Mouse (Mus musculus): ENCODE results near the gene Sparcl1. TPM values are rescaled to one million over a fixed set of nuclear protein-coding genes. Genes with fewer than 3 reads are reported as not detected.

Sparcl1 gene
- total RNA-seq, 4 experiments from 2014 or later = 70.3 to 108 (median 94.1) TPM

GRCm38 (mm10) chr5:104062773-104063551 lies 50.6 kb downstream of the Sparcl1 start:
- DNase-seq (ENCODE audit: low spot score in 2 of 2) = no peak

DNA sequence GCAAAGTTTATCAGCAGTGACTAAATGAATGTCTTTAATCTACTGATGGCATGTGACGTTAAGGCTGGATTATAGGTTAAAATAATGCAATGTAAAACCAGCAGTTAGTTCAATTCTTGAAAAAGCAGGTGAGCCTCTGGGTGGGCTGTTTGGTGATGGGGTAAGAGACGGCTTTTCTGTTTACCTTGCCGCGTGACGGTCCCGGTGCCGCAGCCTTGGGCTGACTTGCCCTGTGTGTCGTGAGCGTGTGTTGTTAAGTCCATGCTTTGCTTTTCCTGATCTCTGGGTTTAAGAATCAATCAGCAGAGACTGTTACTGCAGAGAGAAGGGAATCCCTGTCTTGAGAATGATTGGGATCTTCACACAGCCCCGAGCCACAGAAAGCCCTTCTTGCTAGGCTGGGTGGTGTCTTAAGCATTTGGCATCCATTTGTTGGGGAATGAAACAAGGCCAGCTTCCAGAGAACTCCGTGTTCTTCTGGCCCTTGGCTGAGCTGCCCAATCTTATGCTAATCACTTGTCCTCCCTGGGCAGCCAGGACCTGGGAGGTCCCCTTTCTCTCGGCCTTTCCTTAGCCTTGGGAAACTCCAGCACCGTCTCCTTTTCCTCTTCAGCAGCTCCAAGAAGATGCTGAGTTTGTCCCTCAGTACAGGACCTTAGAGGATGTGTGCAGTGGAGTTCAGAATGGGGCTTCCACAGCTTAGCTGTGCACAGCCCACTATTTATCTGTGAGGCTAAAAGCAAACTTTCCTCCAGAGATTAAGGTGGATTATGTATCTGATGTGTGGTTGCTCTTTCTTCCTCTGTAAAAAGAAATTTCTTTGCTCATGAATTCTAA lies 51.4 kb downstream of the Sparcl1 start:
- DNase-seq (ENCODE audit: low spot score in 2 of 2) = peak in 1 of 2 experiments; percentile 36

DNA sequence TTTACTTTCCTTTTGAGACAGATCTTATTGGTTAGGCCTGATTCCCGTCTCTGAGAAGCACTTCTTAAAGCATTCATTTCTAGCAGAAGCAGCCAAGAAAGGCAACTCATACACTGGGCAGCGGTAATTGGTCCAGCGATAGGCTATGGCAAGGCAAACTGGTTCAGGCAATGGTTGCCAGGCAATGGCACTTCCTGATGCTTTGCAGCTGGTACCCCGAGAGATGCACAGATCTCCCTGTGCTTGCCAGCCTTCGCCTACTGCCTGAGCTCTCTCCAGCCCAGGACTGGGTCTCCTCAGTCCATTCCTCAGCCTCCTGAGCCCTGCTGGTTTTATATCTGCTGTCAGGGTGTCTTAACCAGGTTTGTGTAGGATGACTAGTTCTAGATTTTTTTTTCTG lies 53.1 kb downstream of the Sparcl1 start:
- DNase-seq (ENCODE audit: low spot score in 2 of 2) = no peak

- no peak for DNase-seq (ENCODE audit: low spot score in 2 of 2)
These were observed 53.9 kb downstream of the Sparcl1 start for GRCm38 (mm10) chr5:104059628-104060027.

DNA sequence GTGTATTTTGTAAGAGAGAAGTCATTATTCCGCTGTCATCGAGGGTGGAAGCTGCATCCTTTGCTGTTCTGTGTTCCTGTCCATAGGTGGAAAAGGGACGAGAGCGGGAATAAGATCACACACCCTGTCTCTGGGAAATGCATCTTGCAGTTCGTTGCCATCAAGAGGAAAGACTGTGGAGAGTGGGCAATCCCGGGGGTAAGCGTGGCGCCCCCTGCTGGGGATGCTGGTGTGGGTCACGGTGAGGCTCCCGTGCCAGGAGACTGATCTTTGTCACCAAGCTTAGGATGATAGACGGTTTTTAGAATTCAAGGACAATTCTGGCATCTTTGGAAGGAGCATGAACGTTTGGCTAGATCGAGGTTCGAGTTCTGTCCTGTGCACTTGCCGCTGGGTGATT lies 55.5 kb downstream of the Sparcl1 start:
- DNase-seq (ENCODE audit: low spot score in 2 of 2) = peak; percentile 40 to 47

GRCm38 (mm10) chr5:104056295-104056694 lies 57.2 kb downstream of the Sparcl1 start:
- no peak for DNase-seq (ENCODE audit: low spot score in 2 of 2)

DNA sequence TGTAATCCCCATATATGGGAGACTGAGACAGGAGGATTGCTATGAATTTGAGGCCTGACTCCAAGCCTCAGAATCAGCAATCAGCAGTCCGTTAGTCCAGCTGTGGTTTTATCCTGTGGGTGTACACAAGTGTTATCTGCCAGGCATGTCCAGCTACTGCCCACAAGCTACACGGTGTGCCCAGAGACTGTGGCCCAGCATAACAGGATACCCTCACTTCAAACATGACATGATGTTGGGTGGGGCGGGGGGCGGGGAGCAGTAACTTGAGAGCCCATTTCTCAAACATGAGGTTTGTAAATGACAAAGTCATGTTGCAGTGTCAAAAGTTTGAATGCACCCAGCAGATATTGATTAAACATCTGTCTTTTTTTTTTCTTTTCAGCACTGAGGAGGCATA lies 57.7 kb downstream of the Sparcl1 start:
- no peak for DNase-seq (ENCODE audit: low spot score in 2 of 2)

- DNase-seq (ENCODE audit: low spot score in 2 of 2) = no peak
These were observed 58.6 kb downstream of the Sparcl1 start for GRCm38 (mm10) chr5:104054938-104055337.

DNA sequence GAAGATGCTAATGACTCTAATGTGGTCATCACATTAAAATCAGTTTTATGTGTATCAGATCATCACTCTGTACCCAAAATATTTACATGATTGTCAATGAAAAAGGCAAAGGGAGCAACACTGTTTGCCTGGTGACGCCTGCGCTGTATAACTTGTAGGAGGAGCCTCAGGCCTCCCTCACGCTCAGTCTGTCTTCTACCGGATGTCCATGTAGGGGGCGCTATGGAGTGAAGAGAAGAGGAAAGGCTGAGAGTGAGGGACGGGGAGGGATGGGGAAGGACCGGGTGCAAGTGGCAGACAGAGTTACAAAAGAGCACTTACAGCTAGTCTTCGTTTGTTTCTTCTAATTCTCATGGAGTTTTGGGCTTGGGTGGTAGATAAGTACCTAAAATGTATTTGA lies 60.6 kb downstream of the Sparcl1 start:
- no peak for DNase-seq (ENCODE audit: low spot score in 2 of 2)

GRCm38 (mm10) chr5:104048139-104048538 lies 65.4 kb downstream of the Sparcl1 start:
- DNase-seq (ENCODE audit: low spot score in 2 of 2) = no peak

DNA sequence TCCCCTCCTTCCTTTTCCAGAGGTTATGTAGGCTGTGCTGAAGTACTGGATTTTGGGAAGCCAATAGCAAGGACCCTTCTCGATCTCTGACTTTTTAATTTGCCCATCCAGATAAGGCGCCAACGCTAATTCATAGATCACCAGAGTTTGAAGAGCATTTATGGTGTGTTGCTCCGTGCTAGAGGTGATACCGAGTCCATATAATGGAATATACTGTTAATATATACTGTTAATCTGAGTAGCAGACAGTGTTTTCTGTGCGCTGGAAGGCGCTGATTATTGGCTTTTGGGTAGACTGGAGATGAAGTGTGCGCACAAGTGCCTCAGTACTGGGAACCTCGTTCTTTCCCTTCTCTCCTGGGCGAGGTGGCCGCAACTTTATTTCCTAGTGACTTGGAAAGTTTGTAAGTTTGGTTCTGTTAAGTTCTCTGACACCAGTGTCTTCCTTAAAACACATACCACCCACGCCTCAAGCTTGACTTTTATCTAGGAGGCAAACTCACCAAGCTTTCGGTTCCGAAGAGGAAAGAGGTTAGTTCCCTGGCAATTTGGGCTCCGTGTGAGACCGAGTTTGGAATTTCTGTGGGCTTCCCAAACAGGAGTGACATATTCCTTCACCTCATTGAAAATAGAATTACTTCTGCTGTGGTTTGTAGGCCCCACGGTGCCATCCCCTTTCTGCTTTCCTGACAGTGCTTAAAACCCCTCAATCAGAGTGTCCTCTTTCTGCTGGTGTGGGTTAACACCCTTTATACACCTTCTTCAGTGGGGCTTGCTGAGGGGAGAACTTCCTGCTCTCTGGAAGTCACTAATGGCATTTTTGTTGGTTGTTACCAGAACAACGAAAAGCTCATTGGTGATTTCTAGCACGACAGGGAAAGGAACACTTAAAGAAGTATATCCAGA lies 66.1 kb downstream of the Sparcl1 start:
- DNase-seq (ENCODE audit: low spot score in 2 of 2) = no peak

DNA sequence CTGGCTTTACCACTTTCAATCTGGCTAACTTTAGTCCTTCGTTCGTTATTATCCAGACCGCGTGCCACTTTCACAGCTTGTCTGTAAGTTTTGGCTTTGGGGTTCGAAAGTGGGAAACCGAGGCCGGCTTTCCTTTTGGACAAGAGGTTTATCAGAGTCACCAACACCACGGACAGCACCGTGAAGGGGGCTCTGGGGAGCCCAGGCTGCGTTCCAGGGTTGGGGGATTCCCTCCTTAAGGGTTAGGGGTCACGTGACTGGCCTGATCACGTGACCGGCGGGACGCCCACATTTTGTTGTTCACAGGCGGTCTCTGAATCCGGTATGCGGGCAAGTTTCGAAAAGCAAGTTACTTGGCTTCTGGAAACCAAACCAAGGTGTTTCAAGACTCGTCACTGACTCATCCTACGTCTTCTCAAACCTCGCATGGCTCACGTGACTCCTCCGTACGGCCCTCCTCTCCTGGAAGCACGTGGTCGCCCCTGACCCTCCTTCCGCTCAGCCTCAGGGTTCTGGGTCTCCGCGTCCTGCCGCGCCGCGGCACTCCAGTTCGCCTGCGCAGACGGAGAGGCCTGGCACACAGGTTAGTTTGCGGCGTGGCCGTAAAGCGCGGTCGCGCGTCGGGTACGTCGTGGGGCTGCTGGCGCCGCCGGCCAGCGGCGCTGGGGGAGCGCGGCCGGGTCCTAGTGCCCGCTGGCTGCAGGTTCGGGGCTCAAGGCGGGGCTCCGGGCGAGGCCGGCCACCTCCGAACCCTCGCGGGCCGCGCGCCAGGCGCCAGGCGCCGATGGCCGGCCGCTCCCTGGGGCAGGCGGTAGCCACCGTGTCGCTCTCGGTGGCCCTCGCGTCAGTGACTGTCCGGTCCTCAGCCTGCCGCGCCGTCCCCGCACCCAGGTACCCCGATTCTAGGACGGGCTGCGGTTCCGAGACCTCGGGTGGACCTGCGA lies 67.0 kb downstream of the Sparcl1 start, which contains the start of gene Nudt9:
Gene Nudt9, plus strand, starts transcription at position 51 of the 944 bp plus-strand sequence.
- DNase-seq (ENCODE audit: low spot score in 2 of 2) = peak; percentile 93 to 96

DNA sequence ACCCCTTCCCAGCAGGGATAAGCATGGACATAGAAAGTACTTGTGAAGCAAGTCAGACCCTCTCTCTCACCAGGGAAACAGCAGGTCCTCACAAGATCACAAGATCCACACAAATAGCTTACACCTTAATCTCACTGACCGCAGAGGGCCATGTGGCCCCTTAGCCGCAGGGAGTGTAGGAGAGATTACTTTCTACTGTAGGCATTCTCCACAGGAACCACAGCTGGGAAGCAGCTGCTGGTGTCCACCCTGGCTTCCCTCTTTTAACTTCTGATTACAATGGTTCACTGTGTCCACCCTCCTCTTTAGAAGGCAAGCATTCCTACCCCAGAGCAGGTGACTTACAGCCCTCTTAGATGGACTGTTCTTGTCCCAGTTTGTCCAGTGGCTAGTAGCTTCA lies 69.8 kb downstream of the Sparcl1 start:
- DNase-seq (ENCODE audit: low spot score in 2 of 2) = no peak

DNA sequence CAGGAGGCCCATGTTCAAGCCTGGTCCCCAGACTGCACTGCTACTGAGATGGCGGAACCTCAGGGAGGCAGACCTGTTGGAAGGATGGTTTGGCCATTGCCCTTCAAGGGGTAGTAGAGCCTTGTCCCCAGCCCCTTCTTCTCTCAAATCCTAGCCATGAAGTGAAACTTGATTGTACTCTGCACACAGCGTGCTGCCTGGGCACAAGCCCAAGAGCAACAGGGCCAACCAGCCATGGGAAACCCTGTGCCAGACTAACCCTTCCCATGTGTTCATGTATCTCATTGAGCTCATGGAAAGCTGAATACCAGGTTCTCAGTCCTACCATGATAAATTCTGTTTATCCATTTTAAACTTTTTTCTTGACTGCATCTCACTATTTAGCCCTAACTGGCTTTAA lies 70.6 kb downstream of the Sparcl1 start:
- no peak for DNase-seq (ENCODE audit: low spot score in 2 of 2)

DNA sequence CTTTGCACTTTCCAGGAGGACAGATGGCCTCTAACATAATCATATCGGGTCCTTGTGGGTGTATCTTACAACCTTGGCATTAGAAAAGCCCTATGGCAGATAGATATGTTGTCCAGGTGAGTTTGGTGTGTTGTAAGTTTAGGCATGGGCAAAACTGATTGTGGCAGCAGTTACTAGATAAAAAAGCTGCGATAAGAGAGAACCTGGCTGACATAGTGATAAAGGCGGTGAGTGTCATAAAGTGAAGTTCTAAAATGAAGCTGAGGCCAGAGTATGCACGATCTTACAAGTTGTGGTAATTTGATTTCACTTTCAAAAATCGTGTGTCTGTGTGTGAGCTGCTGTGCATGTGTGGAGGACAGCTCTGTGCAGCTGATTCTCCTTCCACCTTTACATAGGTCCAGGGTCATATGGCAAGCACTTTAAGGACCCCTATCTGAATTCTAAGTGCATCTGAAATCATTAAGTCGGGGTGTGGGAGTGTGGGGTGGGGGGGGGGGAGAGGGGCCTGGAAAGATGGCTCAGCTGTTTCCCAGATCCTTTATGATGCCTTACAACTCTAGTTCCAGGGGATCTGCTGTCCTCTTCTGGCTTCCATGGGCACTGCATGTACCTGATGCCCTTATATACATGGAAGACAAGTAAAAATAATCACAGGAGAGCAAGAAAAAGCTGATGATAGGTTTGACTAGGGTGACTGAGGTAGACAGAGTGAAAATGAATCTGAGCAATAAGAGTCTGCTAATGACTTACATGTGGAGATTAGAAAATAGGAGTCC lies 74.2 kb downstream of the Sparcl1 start:
- no peak for DNase-seq (ENCODE audit: low spot score in 2 of 2)

GRCm38 (mm10) chr5:104036686-104037085 lies 76.8 kb downstream of the Sparcl1 start:
- DNase-seq (ENCODE audit: low spot score in 2 of 2) = no peak

DNA sequence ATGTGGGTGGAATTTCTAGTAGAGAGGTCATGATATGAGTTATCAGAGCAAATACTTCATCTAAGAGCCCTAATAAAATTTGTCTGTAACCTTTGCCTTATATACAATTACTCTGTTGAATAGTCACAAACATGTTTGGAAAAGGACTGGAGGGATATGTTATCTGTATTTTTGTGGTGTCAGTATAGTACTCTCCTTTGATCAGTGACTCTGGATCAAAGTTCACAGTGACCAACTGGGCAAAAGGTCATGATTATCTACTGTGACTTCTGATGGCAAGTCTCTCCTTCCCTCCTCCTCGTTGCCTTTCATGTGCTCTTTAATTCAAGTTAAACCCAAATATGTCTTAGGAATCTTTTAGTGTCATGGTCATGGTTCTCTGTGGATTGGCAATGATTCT lies 77.7 kb downstream of the Sparcl1 start:
- DNase-seq (ENCODE audit: low spot score in 2 of 2) = no peak

DNA sequence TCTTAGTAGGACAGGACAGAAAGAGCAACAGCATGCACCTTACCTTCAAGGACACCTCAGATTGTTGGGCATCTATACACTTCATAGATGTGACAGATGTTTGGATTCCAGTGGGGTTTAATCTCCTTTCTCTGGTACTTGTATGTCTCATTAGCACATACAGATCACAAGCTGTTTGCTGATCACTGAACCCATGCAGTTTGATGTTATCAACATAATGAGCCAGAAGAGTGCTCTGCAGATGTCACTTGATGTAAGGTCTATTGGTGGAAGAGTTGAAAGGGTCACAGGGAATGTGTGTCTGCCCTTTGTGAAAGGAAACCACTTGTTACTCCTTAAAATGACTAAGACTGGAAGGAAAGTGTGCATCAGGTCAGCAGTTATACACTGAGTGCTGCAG lies 78.5 kb downstream of the Sparcl1 start:
- DNase-seq (ENCODE audit: low spot score in 2 of 2) = no peak

DNA sequence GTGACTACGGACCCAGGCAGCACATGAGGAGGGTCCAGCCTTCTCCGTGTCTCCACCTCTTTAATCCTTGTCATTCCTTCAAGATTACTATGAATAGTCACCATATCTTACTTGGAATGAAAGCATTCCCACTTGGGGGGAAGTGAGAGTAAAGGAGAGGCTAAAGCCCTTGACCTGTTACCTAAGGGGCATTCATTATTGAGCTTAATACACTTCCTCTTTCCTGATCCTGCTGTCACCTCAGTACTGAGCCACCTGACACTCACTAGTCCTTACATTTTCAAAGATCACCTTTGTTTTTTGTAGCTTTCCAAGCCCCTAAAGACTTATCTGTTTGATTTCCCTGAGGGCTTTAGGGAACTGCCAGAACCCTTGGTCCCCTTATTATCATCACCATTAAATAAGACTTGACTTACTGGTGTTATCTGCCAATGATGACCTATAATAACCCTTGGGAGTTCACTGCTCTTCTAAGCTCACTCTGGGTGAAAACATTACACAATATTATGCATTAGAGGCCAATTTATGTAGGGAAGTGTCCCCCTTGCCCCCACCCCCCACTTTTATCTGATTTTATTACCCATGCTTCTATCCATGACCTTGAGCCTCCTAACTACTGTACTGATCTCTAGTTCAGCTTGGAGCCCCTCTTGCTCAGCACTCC lies 81.0 kb downstream of the Sparcl1 start:
- no peak for DNase-seq (ENCODE audit: low spot score in 2 of 2)

Measured in gastrocnemius, adult 8-10 months (tissue).